Mouse (Mus musculus): ENCODE results near the gene Slc25a29. TPM values are rescaled to one million over a fixed set of nuclear protein-coding genes. Genes with fewer than 3 reads are reported as not detected.
"Not testable (repeated sequence)": the region's sequence is repeated elsewhere in the genome, so short reads cannot be mapped to it uniquely, and the experiment has no call there.

The Slc25a29 gene
- polyA plus RNA-seq, 1 experiment from 2014 or later: 14.8 TPM

DNA sequence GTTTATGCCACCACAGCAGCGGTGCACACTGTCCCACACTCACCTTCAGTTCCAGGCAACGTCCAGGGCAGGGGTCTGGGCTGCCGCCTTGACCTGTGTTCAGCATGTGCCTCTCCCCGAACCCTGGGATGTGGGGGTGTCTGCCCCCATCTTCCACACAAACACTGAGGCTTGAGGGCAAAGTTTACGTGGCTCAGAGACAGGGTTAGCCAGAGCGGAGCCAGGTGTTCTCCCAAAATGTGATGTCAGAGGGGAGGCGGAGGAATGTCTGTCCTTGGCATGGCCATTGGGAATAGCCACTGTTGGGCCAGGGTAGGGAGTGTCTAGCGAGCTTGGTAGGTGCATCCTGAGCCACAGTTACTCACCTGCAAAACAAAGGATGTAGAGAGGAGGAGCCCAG is 17.1 kb upstream of the Slc25a29 start:
- WGBS: 92% methylated on average over 8 of the region's 8 CpGs
- Histone ChIP-seq H3K4me1 (replicated peaks) (peaks cover 42% of the 10 kb centered on the region), H3K27me3 (ENCODE audit: insufficient read depth, poor library complexity, severe bottlenecking) (no peaks in the 10 kb centered on the region), H3K36me3 (peaks cover 21% of the 10 kb centered on the region), H3K4me3 (no peak overlapping the region), H3K9me3 (no peaks in the 10 kb centered on the region), H3K27ac (no peak overlapping the region)
- DNase-seq (ENCODE audit: low spot score): no peak

GRCm38 (mm10) chr12:108850886-108851285 is 15.2 kb upstream of the Slc25a29 start:
- no peak overlapping the region for H3K27ac ChIP-seq
- no peak for DNase-seq (ENCODE audit: low spot score)
- H3K4me3 ChIP-seq: no peak overlapping the region
- no peaks in the 10 kb centered on the region for H3K9me3 ChIP-seq
- H3K36me3 ChIP-seq: peaks cover 34% of the 10 kb centered on the region
- H3K4me1 ChIP-seq (replicated peaks): peaks cover 32% of the 10 kb centered on the region
- 87% methylated on average over 8 of the region's 8 CpGs for WGBS
- H3K27me3 ChIP-seq (ENCODE audit: insufficient read depth, poor library complexity, severe bottlenecking): no peaks in the 10 kb centered on the region

- Histone ChIP-seq H3K9me3 (no peaks in the 10 kb centered on the region), H3K27ac (no peak overlapping the region), H3K4me1 (replicated peaks) (peaks cover 25% of the 10 kb centered on the region), H3K4me3 (no peak overlapping the region), H3K27me3 (ENCODE audit: insufficient read depth, poor library complexity, severe bottlenecking) (no peaks in the 10 kb centered on the region), H3K36me3 (peaks cover 35% of the 10 kb centered on the region)
- no peak for DNase-seq (ENCODE audit: low spot score)
- 54% methylated on average over 8 of the region's 8 CpGs for WGBS
These were observed 14.4 kb upstream of the Slc25a29 start for GRCm38 (mm10) chr12:108850129-108850528.

DNA sequence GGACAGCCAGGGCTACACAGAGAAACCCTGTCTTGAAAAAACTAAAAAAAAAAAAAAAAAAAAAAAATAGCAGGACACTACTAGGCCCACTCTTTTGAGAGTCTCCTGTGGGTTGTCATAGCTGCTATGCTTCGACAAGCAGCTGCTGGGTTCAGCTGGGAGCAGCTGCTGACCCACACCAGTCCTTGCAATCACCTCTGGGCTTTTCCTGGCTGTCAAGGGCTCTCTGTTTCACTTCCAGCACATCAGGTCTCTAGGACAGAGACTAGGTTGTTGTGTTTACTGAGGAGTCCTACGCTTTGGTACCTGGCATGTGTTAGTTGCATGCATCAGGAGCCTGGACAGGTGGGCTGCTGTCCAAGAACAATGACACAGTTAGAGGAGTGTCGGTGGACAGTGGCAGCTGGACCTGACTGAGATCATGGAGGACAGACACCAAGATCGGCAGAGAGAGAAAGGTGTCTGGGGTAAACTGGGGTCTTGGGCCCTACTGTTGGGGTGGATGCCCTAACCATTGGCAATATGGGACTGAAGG is 13.9 kb upstream of the Slc25a29 start:
- 88% methylated on average over 4 of the region's 4 CpGs for WGBS
- Histone ChIP-seq H3K4me1 (replicated peaks) (peaks cover 24% of the 10 kb centered on the region), H3K36me3 (peaks cover 37% of the 10 kb centered on the region), H3K27ac (no peak overlapping the region), H3K27me3 (ENCODE audit: insufficient read depth, poor library complexity, severe bottlenecking) (no peaks in the 10 kb centered on the region), H3K9me3 (no peaks in the 10 kb centered on the region), H3K4me3 (no peak overlapping the region)
- no peak for DNase-seq (ENCODE audit: low spot score)

DNA sequence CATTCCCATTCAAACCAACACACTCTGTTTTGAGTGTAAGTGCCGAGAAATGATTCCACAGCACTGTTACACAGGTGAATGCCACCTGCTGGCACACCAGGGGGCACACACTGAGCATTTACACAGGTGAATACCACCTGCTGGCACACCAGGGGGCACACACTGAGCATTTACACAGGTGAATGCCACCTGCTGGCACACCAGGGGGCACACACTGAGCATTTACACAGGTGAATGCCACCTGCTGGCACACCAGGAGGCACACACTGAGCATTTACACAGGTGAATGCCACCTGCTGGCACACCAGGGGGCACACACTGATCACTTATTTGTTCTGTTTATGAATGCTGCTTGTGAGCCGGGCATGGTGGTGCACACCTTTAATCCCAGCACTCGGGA is 12.3 kb upstream of the Slc25a29 start:
- 90% methylated on average over 3 of the region's 3 CpGs for WGBS

GRCm38 (mm10) chr12:108842663-108843062 is 7.0 kb upstream of the Slc25a29 start:
- 90% methylated on average over 7 of the region's 7 CpGs for WGBS
- Histone ChIP-seq H3K4me1 (replicated peaks) (peaks cover 9% of the 10 kb centered on the region), H3K36me3 (peaks cover 82% of the 10 kb centered on the region)

More for the DNA sequence above, 12.3 kb upstream of the Slc25a29 start:
- DNase-seq (ENCODE audit: low spot score); H3K27me3 ChIP-seq (ENCODE audit: insufficient read depth, poor library complexity, severe bottlenecking); H3K4me3 ChIP-seq; H3K9me3 ChIP-seq; H3K27ac ChIP-seq: not testable (repeated sequence)
- Histone ChIP-seq H3K4me1 (replicated peaks) (peaks cover 24% of the 10 kb centered on the region), H3K36me3 (peaks cover 50% of the 10 kb centered on the region)

GRCm38 (mm10) chr12:108841181-108841580 is 5.5 kb upstream of the Slc25a29 start:
- no peak overlapping the region for H3K27ac ChIP-seq
- H3K9me3 ChIP-seq: no peaks in the 10 kb centered on the region
- no peak for DNase-seq (ENCODE audit: low spot score)
- 91% methylated on average over 6 of the region's 6 CpGs for WGBS
- H3K36me3 ChIP-seq: peaks cover 74% of the 10 kb centered on the region
- peaks cover 24% of the 10 kb centered on the region for H3K4me1 ChIP-seq (replicated peaks)
- H3K4me3 ChIP-seq: no peak overlapping the region
- no peaks in the 10 kb centered on the region for H3K27me3 ChIP-seq (ENCODE audit: insufficient read depth, poor library complexity, severe bottlenecking)

More at GRCm38 (mm10) chr12:108842663-108843062, 7.0 kb upstream of the Slc25a29 start:
- H3K27me3 ChIP-seq (ENCODE audit: insufficient read depth, poor library complexity, severe bottlenecking): no peaks in the 10 kb centered on the region
- DNase-seq (ENCODE audit: low spot score): no peak
- no peak overlapping the region for H3K4me3 ChIP-seq
- H3K9me3 ChIP-seq: no peaks in the 10 kb centered on the region
- H3K27ac ChIP-seq: no peak overlapping the region

- peak overlapping the region; percentile 66 for H3K4me3 ChIP-seq
- no peaks in the 10 kb centered on the region for H3K9me3 ChIP-seq
- H3K27ac ChIP-seq: peak overlapping the region; percentile 92
- peak; percentile 19 for DNase-seq (ENCODE audit: low spot score)
- H3K4me1 ChIP-seq (replicated peaks): peaks cover 54% of the 10 kb centered on the region
- peaks cover 11% of the 10 kb centered on the region; the same call in 1 of the 2 replicates for H3K27me3 ChIP-seq (ENCODE audit: insufficient read depth, poor library complexity, severe bottlenecking)
- WGBS: 66% methylated on average over 7 of the region's 7 CpGs
- peaks cover 49% of the 10 kb centered on the region for H3K36me3 ChIP-seq
These were observed 1.0 kb upstream of the Slc25a29 start for GRCm38 (mm10) chr12:108836722-108837121.

DNA sequence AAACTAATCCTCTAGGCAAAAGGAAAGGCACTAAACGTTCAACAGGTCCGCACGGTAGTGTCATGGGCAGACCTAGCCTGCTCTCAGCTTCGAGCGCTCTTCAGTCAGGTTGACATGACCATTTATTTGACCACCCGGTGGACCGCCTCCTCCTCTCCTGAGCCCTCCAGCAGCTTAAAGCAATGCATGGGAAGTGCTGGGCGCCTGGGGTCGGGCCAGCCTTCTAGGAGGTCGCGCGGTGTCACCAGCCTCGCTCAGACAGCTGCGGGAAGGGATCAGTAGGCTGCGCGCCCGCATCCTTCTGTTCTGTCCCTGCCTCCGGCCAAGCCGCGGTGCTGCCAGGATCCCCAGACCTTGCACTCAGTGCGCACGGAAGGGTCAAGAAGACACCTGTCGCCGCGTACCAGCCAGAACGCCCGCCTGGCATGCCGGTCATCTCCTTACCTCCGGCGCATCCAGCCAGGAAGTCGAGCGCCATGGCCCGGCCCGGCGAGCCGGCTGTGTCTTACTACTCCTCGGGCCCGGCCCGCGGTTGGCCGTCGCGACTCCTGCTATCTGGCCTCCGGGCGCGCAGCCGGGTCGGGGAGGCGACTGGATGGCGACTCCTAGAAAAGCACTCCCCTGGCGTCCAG is 359 bp downstream of the Slc25a29 start:
- Histone ChIP-seq H3K36me3 (peaks cover 39% of the 10 kb centered on the region), H3K27ac (peak overlapping the region; percentile 92), H3K9me3 (no peaks in the 10 kb centered on the region), H3K4me1 (replicated peaks) (peaks cover 56% of the 10 kb centered on the region), H3K27me3 (ENCODE audit: insufficient read depth, poor library complexity, severe bottlenecking) (peaks cover 11% of the 10 kb centered on the region; the same call in 1 of the 2 replicates), H3K4me3 (peak overlapping the region; percentile 66)
- no peak for DNase-seq (ENCODE audit: low spot score)
- 1% methylated on average over 51 of the region's 51 CpGs for WGBS

DNA sequence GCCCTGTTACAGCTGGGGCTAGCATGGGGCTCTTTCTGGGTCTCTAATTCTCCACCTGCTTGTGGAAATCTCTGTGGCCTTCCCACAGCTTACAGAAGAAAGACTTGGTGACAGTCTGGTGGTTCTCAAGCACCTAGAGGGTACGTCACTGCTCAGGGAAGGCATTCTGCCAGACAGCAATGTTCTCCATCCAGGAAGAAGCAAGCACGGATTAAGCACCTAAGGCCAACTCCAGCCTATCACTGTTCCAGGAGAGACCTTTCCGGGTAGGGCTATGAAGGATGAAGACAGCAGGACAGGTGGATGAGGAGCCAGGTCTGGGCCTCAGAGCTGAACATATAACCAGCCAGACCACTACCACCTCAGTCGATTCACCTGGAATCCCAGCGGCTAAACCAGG is 897 bp downstream of the Slc25a29 start:
- no peak for DNase-seq (ENCODE audit: low spot score)
- 45% methylated on average over 5 of the region's 5 CpGs for WGBS
- no peaks in the 10 kb centered on the region for H3K9me3 ChIP-seq
- H3K4me3 ChIP-seq: peak overlapping the region; percentile 66
- no peak overlapping the region for H3K27ac ChIP-seq
- peaks cover 41% of the 10 kb centered on the region for H3K36me3 ChIP-seq
- peaks cover 11% of the 10 kb centered on the region; the same call in 1 of the 2 replicates for H3K27me3 ChIP-seq (ENCODE audit: insufficient read depth, poor library complexity, severe bottlenecking)
- H3K4me1 ChIP-seq (replicated peaks): peaks cover 56% of the 10 kb centered on the region

DNA sequence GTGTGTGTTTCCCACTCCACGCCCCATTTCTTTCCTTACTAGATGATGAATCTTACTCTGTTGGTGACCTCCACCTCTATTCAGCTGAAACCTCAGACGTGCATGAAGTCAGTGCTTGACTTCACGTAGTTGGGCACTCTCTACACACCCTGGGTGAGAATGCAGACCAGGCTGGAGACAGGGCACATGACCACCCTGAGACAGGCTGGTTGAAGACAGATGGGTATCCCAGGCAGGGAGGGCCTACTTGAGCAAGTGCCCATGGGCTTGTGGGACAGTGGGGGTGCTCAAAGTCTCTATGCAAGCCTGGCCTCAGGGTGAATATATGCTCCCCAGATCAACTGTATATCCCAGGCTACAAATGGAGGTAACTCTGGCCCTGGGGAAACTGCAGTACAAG is 1.3 kb downstream of the Slc25a29 start:
- Histone ChIP-seq H3K36me3 (peaks cover 41% of the 10 kb centered on the region), H3K4me3 (peak overlapping the region; percentile 66), H3K4me1 (replicated peaks) (peaks cover 60% of the 10 kb centered on the region), H3K27ac (no peak overlapping the region), H3K27me3 (ENCODE audit: insufficient read depth, poor library complexity, severe bottlenecking) (peaks cover 11% of the 10 kb centered on the region; the same call in 1 of the 2 replicates), H3K9me3 (no peaks in the 10 kb centered on the region)
- WGBS: 84% methylated on average over 3 of the region's 3 CpGs
- no peak for DNase-seq (ENCODE audit: low spot score)

DNA sequence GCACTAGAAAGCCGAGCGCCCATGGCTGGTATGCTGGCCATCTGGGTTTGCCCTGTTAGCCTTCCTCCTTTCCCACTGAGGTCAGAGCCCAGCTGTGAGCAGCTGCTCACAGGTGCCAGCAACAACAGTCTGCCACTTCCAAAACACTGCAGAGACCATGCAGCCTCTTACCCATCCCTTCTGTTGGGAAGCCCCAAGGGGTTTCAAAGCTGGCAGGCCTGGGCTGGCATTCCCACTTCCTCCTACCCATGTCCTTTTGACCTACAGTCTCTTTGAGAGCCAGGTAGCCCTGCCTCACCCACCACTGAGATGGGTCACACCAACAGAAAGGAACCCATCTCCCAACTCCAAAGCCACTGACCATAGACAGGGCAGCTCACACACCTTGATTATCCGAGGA is 2.3 kb downstream of the Slc25a29 start:
- peaks cover 40% of the 10 kb centered on the region for H3K36me3 ChIP-seq
- H3K4me1 ChIP-seq (replicated peaks): peaks cover 60% of the 10 kb centered on the region
- peaks cover 11% of the 10 kb centered on the region; the same call in 1 of the 2 replicates for H3K27me3 ChIP-seq (ENCODE audit: insufficient read depth, poor library complexity, severe bottlenecking)
- no peak for DNase-seq (ENCODE audit: low spot score)
- WGBS: 90% methylated on average over 3 of the region's 3 CpGs
- H3K9me3 ChIP-seq: no peaks in the 10 kb centered on the region
- no peak overlapping the region for H3K27ac ChIP-seq
- no peak overlapping the region for H3K4me3 ChIP-seq

- Histone ChIP-seq H3K4me1 (replicated peaks) (peaks cover 55% of the 10 kb centered on the region), H3K4me3 (no peak overlapping the region), H3K27me3 (ENCODE audit: insufficient read depth, poor library complexity, severe bottlenecking) (peaks cover 11% of the 10 kb centered on the region; the same call in 1 of the 2 replicates), H3K27ac (no peak overlapping the region), H3K9me3 (no peaks in the 10 kb centered on the region), H3K36me3 (peaks cover 40% of the 10 kb centered on the region)
- DNase-seq (ENCODE audit: low spot score): no peak
- WGBS: 89% methylated on average over 8 of the region's 8 CpGs
These were observed 2.8 kb downstream of the Slc25a29 start for GRCm38 (mm10) chr12:108832851-108833250.
